In genomic region chr9:55438433-55438832, GRCm38 (mm10) we compare ENCODE assay signal across 17 mouse cellular contexts.
"Had no signal": no experiment of that assay in that cellular context is flagged by ENCODE, and none has a peak within 500 bp of the region (broad histone marks: within the 10 kb centered on the region; RNA-seq: fewer than 3 reads in every experiment).

No protein-coding gene starts in this region.

- H3K4me3 ChIP-seq: limb, embryonic 13.5 days; liver, embryonic 15.5 days; midbrain, embryonic 10.5 days; myocyte; neural tube, embryonic 15.5 days had no signal

- H3K27ac ChIP-seq: kidney, postnatal 0 days; limb, embryonic 13.5 days; liver, embryonic 15.5 days; midbrain, embryonic 10.5 days; neural tube, embryonic 15.5 days had no signal

- H3K36me3 ChIP-seq: limb, embryonic 13.5 days; liver, embryonic 15.5 days; midbrain, embryonic 10.5 days; neural tube, embryonic 15.5 days had no signal

- DNase-seq: kidney, adult 9 months; kidney, postnatal 36 days; layer of hippocampus, adult 9-11 months; layer of hippocampus, postnatal 36 days; lung, embryonic 14.5 days; lung, postnatal 10 days; midbrain, embryonic 14.5 days; retina, postnatal 1 day; right cerebral cortex, postnatal 4 days; spleen, adult 18-20 months; thymus, postnatal 36 days had no signal

- H3K4me1 ChIP-seq: liver, embryonic 15.5 days had no signal

- H3K9ac ChIP-seq: limb, embryonic 13.5 days; liver, embryonic 15.5 days; lung, embryonic 14.5 days; neural tube, embryonic 15.5 days had no signal

- H3K27me3 ChIP-seq: limb, embryonic 13.5 days; liver, embryonic 15.5 days; neural tube, embryonic 15.5 days had no signal
